Mouse (Mus musculus): ENCODE measurements around the gene Ccdc162. TPM values are rescaled to one million over a fixed set of nuclear protein-coding genes. Genes with fewer than 3 reads are reported as not detected.
A peak's percentile ranks its signal among the peaks of the same experiment; 100 is the strongest.

Gene Ccdc162
- polyA plus RNA-seq, 1 experiment, result not detected

DNA sequence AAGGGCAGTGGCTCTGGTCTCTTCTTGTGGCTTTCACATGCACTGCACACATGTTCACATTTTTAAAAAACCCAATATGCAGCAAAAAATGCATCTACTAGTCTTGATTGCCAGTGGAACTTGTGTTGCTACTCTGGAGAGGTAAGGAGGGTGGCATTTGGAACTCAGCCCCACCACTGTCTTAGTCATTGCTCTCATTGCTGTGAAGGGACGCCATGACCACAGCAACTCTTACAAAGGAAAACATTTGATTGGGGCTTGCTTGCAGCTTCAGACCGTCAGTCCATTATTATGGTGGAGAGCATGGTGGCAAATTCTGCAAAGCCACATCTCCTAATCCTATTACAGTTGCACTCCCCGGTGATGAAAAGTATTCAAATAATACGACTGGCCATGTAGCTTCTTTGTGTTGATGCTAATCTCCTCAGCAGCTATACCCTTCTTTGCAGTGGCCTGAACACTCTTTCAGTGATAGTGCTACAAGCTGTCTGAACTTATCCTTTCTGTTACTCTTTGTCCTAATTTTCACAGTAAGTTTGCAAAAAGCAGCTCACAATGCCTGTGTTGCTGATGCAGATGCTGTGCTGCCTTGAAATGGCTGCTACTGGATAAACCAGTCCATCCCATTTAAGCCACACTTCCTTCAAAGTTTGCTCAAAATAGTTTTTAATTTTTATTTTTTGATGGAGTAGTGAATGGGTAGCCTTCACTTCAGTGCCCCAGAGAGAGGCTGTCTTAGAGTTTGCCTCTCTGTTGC, 179.0 kb downstream of the Ccdc162 start:
- TF ChIP-seq CTCF (IDR thresholded peaks at IDR 0.05; ENCODE audit: low read depth, low read length) (no peak), POLR2A (IDR thresholded peaks at IDR 0.05; ENCODE audit: borderline replicate concordance, low read depth, low read length) (no peak)
- Histone ChIP-seq H3K27ac (ENCODE audit: insufficient read depth, low read depth, low read length) (no peak overlapping the region), H3K4me1 (ENCODE audit: control insufficient read depth, insufficient read depth, low read length) (no peaks in the 10 kb centered on the region), H3K4me3 (ENCODE audit: insufficient read depth, low read length) (no peak overlapping the region)

DNA sequence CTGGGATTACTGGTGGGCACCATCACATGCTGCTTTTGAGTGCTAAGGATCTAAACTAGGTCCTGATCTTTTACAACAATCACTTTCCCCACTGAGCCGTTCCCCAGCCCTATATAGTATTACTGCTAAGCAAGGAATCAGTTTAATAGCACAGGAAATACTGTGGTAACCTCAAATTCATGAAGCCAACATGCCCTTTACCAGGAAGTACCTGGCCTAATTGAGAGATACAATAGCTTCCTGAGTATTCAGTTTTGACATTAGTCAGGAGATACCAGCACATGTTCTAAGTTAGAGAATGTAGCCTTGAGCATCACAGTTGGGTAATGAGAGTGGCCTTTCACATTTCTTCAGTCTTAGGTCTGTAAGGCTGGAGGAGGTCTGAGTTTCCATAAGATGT, 179.7 kb downstream of the Ccdc162 start:
- TF ChIP-seq CTCF (IDR thresholded peaks at IDR 0.05; ENCODE audit: low read depth, low read length), result no peak
- TF ChIP-seq POLR2A (IDR thresholded peaks at IDR 0.05; ENCODE audit: borderline replicate concordance, low read depth, low read length), result no peak
- H3K4me1 ChIP-seq (ENCODE audit: control insufficient read depth, insufficient read depth, low read length), result no peaks in the 10 kb centered on the region
- H3K4me3 ChIP-seq (ENCODE audit: insufficient read depth, low read length), result no peak overlapping the region
- no peak overlapping the region for H3K27ac ChIP-seq (ENCODE audit: insufficient read depth, low read depth, low read length)

DNA sequence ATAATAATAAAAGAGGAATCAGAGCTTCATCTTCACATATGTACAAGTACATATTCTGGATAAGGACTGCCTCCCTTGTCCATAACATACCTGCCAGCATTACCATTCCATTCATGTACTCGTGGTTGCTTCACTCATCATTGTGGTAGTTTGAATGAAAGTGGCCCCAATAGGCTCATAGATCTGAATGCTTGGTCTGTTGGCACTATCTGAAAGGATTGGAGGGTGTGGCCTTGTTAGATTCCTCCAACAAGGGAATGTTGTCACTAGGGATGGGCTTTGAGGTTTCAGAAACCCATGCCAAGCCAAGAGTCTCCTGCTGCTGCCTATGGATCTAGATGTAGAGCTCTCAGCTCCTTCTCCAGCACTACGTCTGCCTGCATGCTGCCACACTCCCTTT, 180.4 kb downstream of the Ccdc162 start:
- TF ChIP-seq CTCF (IDR thresholded peaks at IDR 0.05; ENCODE audit: low read depth, low read length), result no peak
- no peak for TF ChIP-seq POLR2A (IDR thresholded peaks at IDR 0.05; ENCODE audit: borderline replicate concordance, low read depth, low read length)
- no peak overlapping the region for H3K4me3 ChIP-seq (ENCODE audit: insufficient read depth, low read length)
- no peaks in the 10 kb centered on the region for H3K4me1 ChIP-seq (ENCODE audit: control insufficient read depth, insufficient read depth, low read length)
- no peak overlapping the region for H3K27ac ChIP-seq (ENCODE audit: insufficient read depth, low read depth, low read length)

DNA sequence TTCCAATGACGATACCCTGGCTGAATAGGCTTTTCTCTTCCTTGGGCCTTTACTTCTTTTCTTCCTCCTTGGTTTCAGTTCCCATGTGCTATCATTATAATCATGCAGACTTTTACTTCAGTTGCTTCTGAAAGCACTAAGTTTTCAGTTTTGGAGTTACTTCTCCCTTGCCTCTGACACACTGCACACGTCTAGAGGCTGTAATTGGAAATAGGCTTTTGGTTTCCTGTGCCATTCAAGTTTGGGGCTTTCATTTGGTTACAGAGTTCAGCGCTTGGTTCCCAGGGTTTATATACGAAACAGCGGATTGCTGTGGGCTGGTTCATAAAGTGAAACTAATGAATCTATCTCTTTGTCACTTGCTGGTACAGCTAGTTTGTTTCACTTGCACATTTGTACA, 186.5 kb downstream of the Ccdc162 start:
- H3K4me1 ChIP-seq (ENCODE audit: control insufficient read depth, insufficient read depth, low read length), result peaks cover 6% of the 10 kb centered on the region
- no peak overlapping the region for H3K4me3 ChIP-seq (ENCODE audit: insufficient read depth, low read length)
- no peak overlapping the region for H3K27ac ChIP-seq (ENCODE audit: insufficient read depth, low read depth, low read length)
- TF ChIP-seq CTCF (IDR thresholded peaks at IDR 0.05; ENCODE audit: low read depth, low read length) (no peak), POLR2A (IDR thresholded peaks at IDR 0.05; ENCODE audit: borderline replicate concordance, low read depth, low read length) (no peak)

DNA sequence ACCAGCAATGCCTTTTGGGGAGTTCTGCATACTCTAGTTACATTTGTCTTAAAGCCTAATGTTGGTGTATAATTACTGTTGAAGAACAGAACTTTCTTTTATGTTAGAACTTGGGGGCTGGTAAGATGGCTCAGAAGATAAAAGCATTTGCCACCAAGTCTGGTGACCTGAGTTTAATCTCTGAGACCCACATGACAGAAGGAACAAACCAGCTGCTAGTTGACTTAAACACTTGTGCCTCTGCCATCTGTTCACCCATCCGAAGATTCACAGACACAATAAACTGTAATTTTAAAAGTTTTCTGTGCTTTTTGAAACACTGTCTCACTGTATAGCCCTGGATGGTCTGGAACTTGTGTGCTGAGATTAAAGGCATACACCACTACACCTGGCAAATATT, 190.7 kb downstream of the Ccdc162 start:
- no peak overlapping the region for H3K4me3 ChIP-seq (ENCODE audit: insufficient read depth, low read length)
- no peak for TF ChIP-seq CTCF (IDR thresholded peaks at IDR 0.05; ENCODE audit: low read depth, low read length)
- no peak overlapping the region for H3K27ac ChIP-seq (ENCODE audit: insufficient read depth, low read depth, low read length)
- peaks cover 31% of the 10 kb centered on the region for H3K4me1 ChIP-seq (ENCODE audit: control insufficient read depth, insufficient read depth, low read length)

DNA sequence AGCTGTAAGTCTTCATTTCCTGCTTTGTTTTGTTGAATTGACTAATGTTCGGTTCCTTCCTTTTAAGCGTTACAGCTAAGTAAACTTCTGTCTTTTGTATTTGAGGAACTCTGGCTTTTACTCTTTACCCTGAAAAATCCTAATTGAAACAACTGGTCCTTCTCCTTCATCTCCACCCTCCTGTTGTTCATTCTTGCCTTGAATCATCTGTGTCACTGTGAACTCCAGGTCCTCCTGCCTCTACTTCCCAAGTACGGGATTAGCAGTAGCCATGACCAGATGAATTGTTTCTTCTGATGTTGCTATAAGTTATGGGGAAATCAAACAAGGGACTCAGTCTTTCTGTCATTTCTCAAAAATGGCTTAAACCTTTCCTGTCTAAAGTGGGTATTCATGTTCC, 193.0 kb downstream of the Ccdc162 start:
- Histone ChIP-seq H3K4me1 (ENCODE audit: control insufficient read depth, insufficient read depth, low read length) (peaks cover 32% of the 10 kb centered on the region), H3K27ac (ENCODE audit: insufficient read depth, low read depth, low read length) (peak overlapping the region; percentile 84), H3K4me3 (ENCODE audit: insufficient read depth, low read length) (no peak overlapping the region)
- TF ChIP-seq POLR2A (IDR thresholded peaks at IDR 0.05; ENCODE audit: borderline replicate concordance, low read depth, low read length) (no peak), CTCF (IDR thresholded peaks at IDR 0.05; ENCODE audit: low read depth, low read length) (no peak)

- no peak for TF ChIP-seq CTCF (IDR thresholded peaks at IDR 0.05; ENCODE audit: low read depth, low read length)
- TF ChIP-seq POLR2A (IDR thresholded peaks at IDR 0.05; ENCODE audit: borderline replicate concordance, low read depth, low read length), result no peak
- peak overlapping the region; percentile 92; the same call in 1 of the 2 replicates for H3K27ac ChIP-seq (ENCODE audit: insufficient read depth, low read depth, low read length)
- H3K4me1 ChIP-seq (ENCODE audit: control insufficient read depth, insufficient read depth, low read length), result peaks cover 34% of the 10 kb centered on the region
- peak overlapping the region; percentile 86 for H3K4me3 ChIP-seq (ENCODE audit: insufficient read depth, low read length)
Observed at GRCm38 (mm10) chr10:41520410-41520673, 196.1 kb downstream of the Ccdc162 start.

GRCm38 (mm10) chr10:41519640-41520409, 196.6 kb downstream of the Ccdc162 start:
- H3K4me1 ChIP-seq (ENCODE audit: control insufficient read depth, insufficient read depth, low read length), result peaks cover 34% of the 10 kb centered on the region
- H3K4me3 ChIP-seq (ENCODE audit: insufficient read depth, low read length), result peak overlapping the region; percentile 86
- TF ChIP-seq POLR2A (IDR thresholded peaks at IDR 0.05; ENCODE audit: borderline replicate concordance, low read depth, low read length) (no peak), CTCF (IDR thresholded peaks at IDR 0.05; ENCODE audit: low read depth, low read length) (no peak)
- H3K27ac ChIP-seq (ENCODE audit: insufficient read depth, low read depth, low read length), result peak overlapping the region; percentile 92

DNA sequence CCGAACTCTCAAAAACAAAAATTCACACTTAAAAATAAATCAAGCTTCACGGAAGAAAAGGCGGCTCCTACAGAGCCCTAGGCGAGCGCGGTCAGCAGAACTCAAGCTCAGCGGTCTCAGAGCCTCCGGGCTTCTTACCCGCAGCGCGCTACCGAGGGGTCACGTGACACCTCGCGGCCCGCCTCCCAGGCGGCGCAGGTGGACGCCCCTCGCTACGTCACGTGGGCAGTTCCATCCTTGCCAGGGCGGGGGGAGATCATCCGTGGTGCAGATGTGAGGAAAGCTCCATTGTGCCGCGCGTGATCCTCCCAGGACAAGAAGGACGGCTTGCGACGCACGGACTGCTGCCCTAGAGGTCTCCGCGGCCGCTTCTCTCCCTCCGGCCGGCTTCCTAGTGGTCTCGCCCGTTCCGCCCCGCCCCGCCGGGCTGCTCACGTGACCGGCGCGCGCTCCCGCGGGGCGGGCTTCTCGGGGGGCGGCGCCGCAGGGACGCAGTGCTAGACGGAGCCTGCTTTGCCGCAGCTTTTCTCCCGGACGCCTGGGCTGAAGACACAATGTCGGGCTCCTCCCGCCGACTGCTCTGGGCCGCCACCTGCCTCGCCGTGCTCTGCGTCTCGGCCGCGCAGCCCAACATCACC, 197.3 kb downstream of the Ccdc162 start, which contains the start of gene Cd164:
TSS of gene Cd164 (plus strand) at position 434 of the 638 bp plus-strand sequence.
- H3K4me3 ChIP-seq (ENCODE audit: insufficient read depth, low read length), result peak within 1 kb of the TSS; percentile 86
- TF ChIP-seq POLR2A (IDR thresholded peaks at IDR 0.05; ENCODE audit: borderline replicate concordance, low read depth, low read length) (peak; percentile 65; the same call in 1 of the 2 replicates), CTCF (IDR thresholded peaks at IDR 0.05; ENCODE audit: low read depth, low read length) (no peak)
- H3K27ac ChIP-seq (ENCODE audit: insufficient read depth, low read depth, low read length), result peak within 1 kb of the TSS; percentile 92
- peaks cover 31% of the 10 kb centered on the region for H3K4me1 ChIP-seq (ENCODE audit: control insufficient read depth, insufficient read depth, low read length)

DNA sequence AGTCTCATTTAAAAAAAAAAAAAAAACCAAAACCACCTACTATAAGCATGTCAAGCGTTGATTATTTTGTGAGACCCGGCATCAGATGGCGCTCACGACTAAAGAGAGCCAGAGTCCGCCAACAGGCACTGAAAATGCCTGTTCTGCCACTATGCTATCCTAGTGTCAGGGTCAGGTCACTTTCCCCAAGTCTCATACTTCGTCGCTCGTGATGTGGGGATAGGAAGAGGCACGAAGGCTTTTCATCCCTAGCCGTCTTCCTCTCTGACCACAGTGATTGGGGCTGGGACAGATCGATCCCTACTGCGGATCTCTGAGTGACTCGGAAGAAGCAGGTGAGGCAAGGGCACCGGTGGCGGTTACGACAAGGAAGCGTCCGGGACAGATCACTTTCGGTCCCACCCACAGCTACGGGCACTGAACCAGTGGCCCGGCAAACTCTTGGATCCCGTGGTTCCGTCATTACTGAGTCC, 197.9 kb downstream of the Ccdc162 start:
- H3K27ac ChIP-seq (ENCODE audit: insufficient read depth, low read depth, low read length), result peak overlapping the region; percentile 73
- peaks cover 29% of the 10 kb centered on the region for H3K4me1 ChIP-seq (ENCODE audit: control insufficient read depth, insufficient read depth, low read length)
- peak; percentile 51 for TF ChIP-seq CTCF (IDR thresholded peaks at IDR 0.05; ENCODE audit: low read depth, low read length)
- TF ChIP-seq POLR2A (IDR thresholded peaks at IDR 0.05; ENCODE audit: borderline replicate concordance, low read depth, low read length), result no peak
- peak overlapping the region; percentile 86 for H3K4me3 ChIP-seq (ENCODE audit: insufficient read depth, low read length)

Data from bone marrow macrophage, adult 2 months (primary cell).